Mouse (Mus musculus) ES-Bruce4 (cell line): ENCODE measurements at regions not wholly inside any gene's neighbourhood (a gene's known extent, or its start where the extent isn't known, plus 50 kb on each side); places are given as distances from the start of the nearest gene placed in this dataset.

Source experiments
- CTCF ChIP-seq: IDR thresholded peaks from one replicate; pipeline ENCODE4 v1.8.1; 2011; ENCODE audit warnings: low read depth, low read length
- EP300 ChIP-seq: IDR thresholded peaks from 2 replicates; pipeline ENCODE4 v1.6.1; 2011; ENCODE audit warnings: low read depth, low read length; ENCODE audit not compliant: insufficient read depth
- POLR2A ChIP-seq: IDR thresholded peaks from one replicate; pipeline ENCODE4 v1.8.1; 2011; ENCODE audit warnings: low read length; ENCODE audit not compliant: insufficient read depth

GRCm38 (mm10) chr14:105999801-106000200 is 103.2 kb upstream of the Spry2 start:
- TF ChIP-seq POLR2A = no peak
- no peak for TF ChIP-seq CTCF
- no peak for TF ChIP-seq EP300
